Mouse (Mus musculus) hindbrain, embryonic 15.5 days (tissue): Measurements from ENCODE around the gene Dhx34. TPM values are rescaled to one million over a fixed set of nuclear protein-coding genes. Genes with fewer than 3 reads are reported as not detected.

Experiments used
- ATAC-seq: fragments of 200-750 bp; cut with Nextera tagmentation; 2 replicates; pipeline ENCODE4 v1.8.0; 2017; ENCODE audit warnings: low read depth, moderate number of reproducible peaks, moderate TSS enrichment; ENCODE audit not compliant: low FRiP score
- H3K27ac ChIP-seq: fragments of 300-500 bp; sonication (generic); replicated peaks from 2 replicates; pipeline ENCODE4 v1.5.1; 2015; ENCODE audit warnings: mild to moderate bottlenecking, inconsistent platforms
- H3K27me3 ChIP-seq: fragments of 300-500 bp; sonication (generic); 2 replicates; pipeline ENCODE4 v1.6.1; 2015; ENCODE audit warnings: control low read depth, inconsistent platforms
- H3K36me3 ChIP-seq: fragments of 300-500 bp; sonication (generic); 2 replicates; pipeline ENCODE4 v1.6.1; 2015; ENCODE audit warnings: control low read depth, inconsistent platforms
- H3K4me1 ChIP-seq: fragments of 300-500 bp; sonication (generic); replicated peaks from 2 replicates; pipeline ENCODE4 v1.6.1; 2015; ENCODE audit warnings: control low read depth, inconsistent platforms
- H3K4me2 ChIP-seq: fragments of 300-500 bp; sonication (generic); 2 replicates; pipeline ENCODE4 v1.6.1; 2015; ENCODE audit warnings: moderate library complexity, mild to moderate bottlenecking, inconsistent platforms
- H3K4me3 ChIP-seq: fragments of 300-500 bp; sonication (generic); 2 replicates; pipeline ENCODE4 v1.5.1; 2015; ENCODE audit warnings: mild to moderate bottlenecking, inconsistent platforms
- H3K9ac ChIP-seq: fragments of 300-500 bp; sonication (generic); 2 replicates; pipeline ENCODE4 v1.6.1; 2015; ENCODE audit warnings: inconsistent platforms
- H3K9me3 ChIP-seq: fragments of 300-500 bp; sonication (generic); 2 replicates; pipeline ENCODE4 v1.6.1; 2016; ENCODE audit warnings: control low read depth, inconsistent platforms
- WGBS: fragments of 180-500 bp; shearing (Covaris S2); methylation state at CpG from one replicate; pipeline ENCODE4 v1.1.7; 2015; 5-methylcytosine and 5-hydroxymethylcytosine counted together
- polyA plus RNA-seq: library from polyadenylated mRNA; unstranded; fragments of >200 nt; fragmentation: Nextera tagmentation; extraction: Ambion mirVana; gene quantifications from 2 replicates; pipeline ENCODE4 v1.2.1, GENCODE M21; 2015

Dhx34 gene
- polyA plus RNA-seq, 1 experiment from 2014 or later: 11.1 TPM

GRCm38 (mm10) chr7:16178114-16178513, 43.7 kb downstream of the Dhx34 start:
- Histone ChIP-seq H3K27me3 (no peaks in the 10 kb centered on the region), H3K4me1 (peaks cover 31% of the 10 kb centered on the region), H3K9me3 (no peaks in the 10 kb centered on the region), H3K4me2 (no peak overlapping the region), H3K36me3 (peaks cover 35% of the 10 kb centered on the region), H3K4me3 (no peak overlapping the region), H3K27ac (no peak overlapping the region), H3K9ac (no peak overlapping the region)
- ATAC-seq: no peak
- 90% methylated on average over 4 of the region's 4 CpGs for WGBS

GRCm38 (mm10) chr7:16175542-16175931, 46.3 kb downstream of the Dhx34 start:
- H3K36me3 ChIP-seq: peaks cover 25% of the 10 kb centered on the region
- peak overlapping the region; percentile 72 for H3K27ac ChIP-seq
- peak overlapping the region; percentile 56 for H3K4me3 ChIP-seq
- peak; percentile 42 for ATAC-seq
- 0% methylated on average over 7 of the region's 10 CpGs for WGBS
- peak overlapping the region; percentile 82 for H3K4me2 ChIP-seq
- H3K27me3 ChIP-seq: no peaks in the 10 kb centered on the region
- H3K9ac ChIP-seq: peak overlapping the region; percentile 73
- peaks cover 42% of the 10 kb centered on the region for H3K4me1 ChIP-seq
- H3K9me3 ChIP-seq: no peaks in the 10 kb centered on the region

DNA sequence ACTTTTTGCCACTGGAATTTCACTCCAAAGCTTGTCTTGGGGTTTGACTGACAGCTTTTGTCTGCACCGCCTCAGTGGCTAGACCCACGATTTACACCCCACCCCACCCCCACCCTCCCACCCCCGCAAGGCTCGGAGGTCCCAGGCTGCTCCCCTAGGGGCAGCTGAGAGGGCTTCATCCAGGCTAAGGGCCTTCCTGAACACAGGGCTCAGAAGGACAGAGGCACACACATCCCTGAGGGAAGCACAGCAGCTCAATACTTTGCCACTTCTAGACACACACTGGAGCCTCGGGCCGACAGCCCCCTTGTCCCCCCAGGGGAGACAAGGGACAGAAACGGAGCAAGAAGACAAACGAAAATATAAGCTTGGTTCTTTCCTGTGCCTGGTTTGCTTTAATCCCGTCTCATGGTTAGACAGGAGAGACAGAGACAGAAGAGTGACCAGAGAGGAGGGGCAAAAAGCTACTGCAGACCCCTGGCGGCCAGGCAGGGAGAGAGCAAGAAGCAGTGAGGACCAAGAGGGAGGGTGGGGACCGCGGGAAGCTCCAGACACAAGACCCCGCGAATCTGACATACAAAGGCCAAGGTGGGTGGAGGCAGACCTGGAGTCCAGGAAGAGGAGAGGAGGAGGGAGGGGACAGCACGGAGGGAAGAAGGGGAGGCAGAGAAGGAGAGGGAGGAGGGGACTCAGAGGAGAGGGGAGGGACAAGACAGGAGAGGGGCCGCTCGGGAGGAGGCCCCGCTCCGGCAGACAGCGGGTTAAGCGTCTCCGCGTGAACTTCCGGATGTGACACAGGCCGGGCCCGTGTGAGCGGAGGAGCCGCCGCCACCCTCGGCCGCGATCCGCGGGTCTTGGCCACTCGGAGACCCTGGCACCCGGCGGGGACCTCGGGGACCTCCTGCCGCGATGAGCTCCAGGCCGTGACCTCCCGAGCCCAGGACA, 47.0 kb downstream of the Dhx34 start, which contains the start of gene Meis3:
Gene Meis3 (plus strand): TSS at position 494 of the 945 bp plus-strand sequence.
- H3K4me3 ChIP-seq: peak within 1 kb of the TSS; percentile 56
- 0% methylated on average over 37 of the region's 42 CpGs for WGBS
- peak within 1 kb of the TSS; percentile 82 for H3K4me2 ChIP-seq
- H3K9me3 ChIP-seq: no peaks in the 10 kb centered on the region
- peak within 1 kb of the TSS; percentile 72 for H3K27ac ChIP-seq
- no peaks in the 10 kb centered on the region for H3K27me3 ChIP-seq
- H3K9ac ChIP-seq: peak within 1 kb of the TSS; percentile 73
- peaks cover 23% of the 10 kb centered on the region for H3K36me3 ChIP-seq
- ATAC-seq: peak; percentile 87
- H3K4me1 ChIP-seq: peaks cover 42% of the 10 kb centered on the region

- ATAC-seq: no peak
- WGBS: 25% methylated on average over 5 of the region's 5 CpGs
- H3K4me2 ChIP-seq: peak overlapping the region; percentile 82
Observed at GRCm38 (mm10) chr7:16173146-16173545, 48.7 kb downstream of the Dhx34 start.

DNA sequence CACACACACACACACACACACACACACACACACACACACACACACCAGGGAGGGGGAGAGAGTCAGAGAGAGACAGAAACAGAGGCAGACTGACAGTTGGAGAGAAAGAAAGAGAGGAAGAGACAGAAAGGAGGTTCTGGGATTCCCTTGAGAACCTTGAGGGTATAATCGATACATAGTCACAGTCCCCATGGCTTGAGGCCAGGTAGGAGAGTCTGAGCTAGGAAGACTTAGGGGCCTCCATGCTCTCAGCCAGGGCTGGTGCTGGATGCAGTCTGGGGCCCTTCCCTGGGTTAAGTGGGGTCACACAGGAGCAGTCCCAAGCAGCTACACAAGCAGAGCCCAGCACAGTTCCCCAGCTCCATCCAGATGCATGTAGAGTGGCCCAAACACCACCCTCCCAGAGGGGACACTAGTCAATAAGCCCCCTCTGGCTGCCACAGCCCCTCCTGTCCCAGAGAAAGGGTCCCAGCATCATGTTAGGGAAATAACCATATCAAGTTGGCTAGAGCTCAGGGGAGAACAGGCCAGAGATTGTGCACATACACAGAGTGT, 49.2 kb downstream of the Dhx34 start:
- Histone ChIP-seq H3K9ac (no peak overlapping the region), H3K9me3 (no peaks in the 10 kb centered on the region), H3K4me1 (peaks cover 42% of the 10 kb centered on the region), H3K4me3 (no peak overlapping the region), H3K4me2 (no peak overlapping the region), H3K36me3 (peaks cover 2% of the 10 kb centered on the region; the same call in 1 of the 2 replicates), H3K27ac (peak overlapping the region; percentile 69), H3K27me3 (no peaks in the 10 kb centered on the region)
- WGBS: 10% methylated on average over 1 of the region's 1 CpGs
- ATAC-seq: no peak

More at GRCm38 (mm10) chr7:16173146-16173545, 48.7 kb downstream of the Dhx34 start:
- Histone ChIP-seq H3K9ac (no peak overlapping the region), H3K4me3 (no peak overlapping the region), H3K27me3 (no peaks in the 10 kb centered on the region), H3K9me3 (no peaks in the 10 kb centered on the region), H3K36me3 (peaks cover 7% of the 10 kb centered on the region; the same call in 1 of the 2 replicates), H3K27ac (peak overlapping the region; percentile 69), H3K4me1 (peaks cover 42% of the 10 kb centered on the region)

DNA sequence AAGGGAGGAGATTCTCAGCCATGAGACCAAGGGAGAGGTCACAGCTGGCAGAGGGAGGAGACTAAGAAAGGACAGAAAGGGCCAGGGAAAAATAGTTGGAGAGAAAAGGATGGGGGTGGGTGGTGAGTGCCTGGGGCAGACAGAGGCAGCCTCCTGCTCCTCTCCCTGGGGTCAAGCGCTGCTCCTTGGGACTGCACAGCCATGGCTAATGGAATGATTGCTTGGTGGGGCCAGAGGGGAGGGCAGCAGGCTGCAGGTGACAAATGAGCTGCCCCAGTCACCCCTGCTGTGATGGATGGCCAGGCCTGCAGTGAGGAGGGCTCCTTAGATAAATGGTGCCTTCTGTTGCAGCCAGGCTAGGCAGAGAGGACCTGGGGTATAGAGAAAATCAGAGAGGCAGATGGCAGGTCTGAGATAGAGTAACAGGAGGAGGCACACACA, 49.7 kb downstream of the Dhx34 start:
- 0% methylated on average over 1 of the region's 1 CpGs for WGBS
- H3K9me3 ChIP-seq: no peaks in the 10 kb centered on the region
- H3K4me3 ChIP-seq: no peak overlapping the region
- H3K36me3 ChIP-seq: no peaks in the 10 kb centered on the region
- no peak overlapping the region for H3K4me2 ChIP-seq
- H3K4me1 ChIP-seq: peaks cover 42% of the 10 kb centered on the region
- peak overlapping the region; percentile 69 for H3K27ac ChIP-seq
- H3K27me3 ChIP-seq: no peaks in the 10 kb centered on the region
- H3K9ac ChIP-seq: 0 out of 2 replicates have a peak overlapping the region, but pooled peaks have one; percentile 25
- peak; percentile 20; the same call in 1 of the 2 replicates for ATAC-seq

DNA sequence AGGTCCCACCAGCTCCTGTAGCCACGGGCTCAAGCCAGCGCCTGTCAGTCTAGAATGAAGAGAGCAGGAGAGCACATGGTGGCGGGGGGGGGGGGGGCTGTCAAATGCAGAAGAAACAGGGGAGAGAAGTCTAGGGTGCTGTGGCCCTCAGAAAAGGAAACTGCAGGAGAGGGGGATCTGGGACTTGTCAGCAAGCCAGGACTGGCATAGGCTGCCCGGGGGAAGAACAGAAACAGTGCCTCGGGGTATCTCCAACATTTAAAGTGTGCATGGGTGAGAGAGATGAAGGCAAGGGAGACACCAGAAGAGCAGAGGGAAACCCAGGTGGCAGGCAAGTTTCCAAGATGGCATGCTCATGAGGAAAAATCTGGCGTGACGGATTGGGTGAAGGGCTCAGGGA, 59.8 kb downstream of the Dhx34 start:
- no peak overlapping the region for H3K4me3 ChIP-seq
- no peaks in the 10 kb centered on the region for H3K9me3 ChIP-seq
- no peaks in the 10 kb centered on the region for H3K27me3 ChIP-seq
- ATAC-seq: no peak
- WGBS: 68% methylated on average over 6 of the region's 7 CpGs
- no peaks in the 10 kb centered on the region for H3K36me3 ChIP-seq
- no peak overlapping the region for H3K9ac ChIP-seq
- H3K4me2 ChIP-seq: no peak overlapping the region
- H3K27ac ChIP-seq: no peak overlapping the region
- H3K4me1 ChIP-seq: 0 out of 2 replicates have a peak, but pooled peaks cover 8% of the 10 kb centered on the region

- H3K4me2 ChIP-seq: no peak overlapping the region
- no peaks in the 10 kb centered on the region for H3K36me3 ChIP-seq
- no peak overlapping the region for H3K27ac ChIP-seq
- H3K27me3 ChIP-seq: no peaks in the 10 kb centered on the region
- no peak overlapping the region for H3K4me3 ChIP-seq
- ATAC-seq: no peak
- H3K9ac ChIP-seq: no peak overlapping the region
- WGBS: 93% methylated on average over 9 of the region's 9 CpGs
- H3K4me1 ChIP-seq: 0 out of 2 replicates have a peak, but pooled peaks cover 8% of the 10 kb centered on the region
- H3K9me3 ChIP-seq: no peaks in the 10 kb centered on the region
Observed at GRCm38 (mm10) chr7:16161302-16161701, 60.5 kb downstream of the Dhx34 start.

DNA sequence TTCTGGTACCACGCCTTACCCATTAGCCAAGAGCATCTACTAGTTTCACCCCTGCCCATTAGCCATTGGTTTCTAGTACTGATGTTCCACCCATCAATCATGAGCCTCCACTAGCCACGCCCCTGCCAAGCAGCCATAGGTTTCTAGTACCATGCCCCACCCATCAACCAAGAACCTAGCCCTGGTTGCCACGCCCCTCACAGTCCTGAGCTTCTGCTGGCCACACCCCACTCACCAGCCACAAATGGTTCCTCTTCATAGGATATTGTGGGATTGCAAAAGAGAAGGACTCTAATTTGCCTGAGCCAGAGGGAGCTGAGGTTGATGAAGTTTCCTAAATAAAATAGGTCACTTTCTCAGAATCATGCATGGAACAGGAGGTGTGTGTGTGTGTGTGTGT, 61.1 kb downstream of the Dhx34 start:
- 0 out of 2 replicates have a peak, but pooled peaks cover 8% of the 10 kb centered on the region for H3K4me1 ChIP-seq
- 70% methylated on average over 3 of the region's 3 CpGs for WGBS
- no peaks in the 10 kb centered on the region for H3K9me3 ChIP-seq
- no peaks in the 10 kb centered on the region for H3K27me3 ChIP-seq
- no peak overlapping the region for H3K9ac ChIP-seq
- no peak for ATAC-seq
- H3K4me3 ChIP-seq: no peak overlapping the region
- H3K4me2 ChIP-seq: no peak overlapping the region
- H3K36me3 ChIP-seq: no peaks in the 10 kb centered on the region
- H3K27ac ChIP-seq: no peak overlapping the region

- WGBS: 16% methylated on average over 39 of the region's 39 CpGs
Observed at GRCm38 (mm10) chr7:16158735-16159134, 63.1 kb downstream of the Dhx34 start.

DNA sequence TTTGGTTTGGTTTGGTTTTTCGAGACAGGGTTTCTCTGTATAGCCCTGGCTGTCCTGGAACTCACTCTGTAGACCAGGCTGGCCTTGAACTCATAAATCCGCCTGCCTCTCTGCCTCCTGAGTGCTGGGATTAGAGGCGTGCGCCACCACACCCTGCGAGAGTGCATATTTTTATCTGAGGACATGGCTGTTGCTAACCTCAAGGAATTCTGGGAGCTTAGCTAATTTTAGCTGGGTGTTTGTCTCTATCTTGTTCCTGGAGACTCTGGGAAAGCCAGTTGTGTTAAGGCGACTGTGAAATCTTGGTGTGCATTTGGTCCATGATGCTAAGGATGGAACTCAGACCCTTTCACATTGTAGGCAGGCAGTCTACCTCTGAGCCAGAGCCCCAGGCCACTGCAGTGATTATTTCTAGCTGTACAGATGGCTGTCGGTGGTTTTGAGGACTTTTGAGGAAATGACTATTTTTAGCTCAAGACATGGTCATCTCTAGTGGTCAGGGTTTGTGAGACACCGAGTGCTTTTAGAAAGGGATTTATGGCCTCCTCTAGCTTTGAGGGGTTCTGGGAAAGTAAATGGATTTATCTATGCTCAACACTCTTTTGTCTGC, 65.6 kb downstream of the Dhx34 start:
- no peak for ATAC-seq
- Histone ChIP-seq H3K4me3 (no peak overlapping the region), H3K4me1 (0 out of 2 replicates have a peak, but pooled peaks cover 8% of the 10 kb centered on the region), H3K4me2 (no peak overlapping the region), H3K36me3 (no peaks in the 10 kb centered on the region), H3K27me3 (no peaks in the 10 kb centered on the region), H3K9ac (no peak overlapping the region), H3K27ac (no peak overlapping the region), H3K9me3 (no peaks in the 10 kb centered on the region)
- 83% methylated on average over 8 of the region's 8 CpGs for WGBS

More at GRCm38 (mm10) chr7:16158735-16159134, 63.1 kb downstream of the Dhx34 start:
- H3K36me3 ChIP-seq: no peaks in the 10 kb centered on the region
- H3K4me1 ChIP-seq: 0 out of 2 replicates have a peak, but pooled peaks cover 8% of the 10 kb centered on the region
- peak overlapping the region; percentile 25; the same call in 1 of the 2 replicates for H3K9ac ChIP-seq
- peak overlapping the region; percentile 47 for H3K4me2 ChIP-seq
- H3K27me3 ChIP-seq: no peaks in the 10 kb centered on the region
- peak overlapping the region; percentile 26 for H3K4me3 ChIP-seq
- H3K9me3 ChIP-seq: no peaks in the 10 kb centered on the region
- H3K27ac ChIP-seq: no peak overlapping the region
- 0 out of 2 replicates have a peak, but pooled peaks have one; percentile 7 for ATAC-seq
